In genomic region chr6:17140021-17140420, GRCm38 (mm10) we compare ENCODE assay signal across 32 mouse cellular contexts.
"Had no signal": no experiment of that assay in that cellular context is flagged by ENCODE, and none has a peak within 500 bp of the region (broad histone marks: within the 10 kb centered on the region; RNA-seq: fewer than 3 reads in every experiment).

No protein-coding gene starts in this region.

- H3K36me3 ChIP-seq: heart, embryonic 10.5 days; heart, embryonic 12.5 days; heart, embryonic 13.5 days; heart, embryonic 15.5 days; hindbrain, embryonic 10.5 days; hindbrain, embryonic 12.5 days; hindbrain, embryonic 13.5 days; hindbrain, embryonic 15.5 days had no signal

- H3K4me2 ChIP-seq: heart, embryonic 11.5 days; heart, embryonic 12.5 days; heart, embryonic 13.5 days; heart, embryonic 15.5 days; hindbrain, embryonic 12.5 days; hindbrain, embryonic 13.5 days; hindbrain, embryonic 14.5 days; hindbrain, embryonic 15.5 days had no signal

- H3K9me3 ChIP-seq: heart, embryonic 10.5 days; heart, embryonic 12.5 days; heart, embryonic 13.5 days; heart, embryonic 15.5 days; hindbrain, embryonic 10.5 days; hindbrain, embryonic 12.5 days; hindbrain, embryonic 13.5 days; hindbrain, embryonic 15.5 days had no signal

- H3K4me1 ChIP-seq: heart, embryonic 10.5 days; heart, embryonic 12.5 days; heart, embryonic 13.5 days; heart, embryonic 15.5 days; hindbrain, embryonic 13.5 days had no signal

- H3K9ac ChIP-seq: heart, embryonic 12.5 days; heart, embryonic 13.5 days; heart, embryonic 15.5 days; hindbrain, embryonic 12.5 days; hindbrain, embryonic 13.5 days; hindbrain, embryonic 14.5 days; hindbrain, embryonic 15.5 days had no signal

- DNase-seq: heart, adult 2 months; heart, postnatal 10 days; heart, postnatal 14 days; heart, postnatal 36 days; heart, postnatal 4 days; kidney, adult 11 months; kidney, adult 8-10 months; kidney, adult 9 months; kidney, postnatal 10 days; kidney, postnatal 14 days; kidney, postnatal 25 days; kidney, postnatal 36 days; kidney, postnatal 4 days; layer of hippocampus, adult 9-11 months; layer of hippocampus, postnatal 36 days had no signal

- H3K27ac ChIP-seq: heart, adult 2 months; heart, embryonic 10.5 days; heart, embryonic 13.5 days; heart, embryonic 15.5 days; hindbrain, embryonic 10.5 days; hindbrain, embryonic 12.5 days; hindbrain, embryonic 13.5 days; hindbrain, embryonic 14.5 days; hindbrain, embryonic 15.5 days; hindbrain, postnatal 0 days; layer of hippocampus, adult 2 months; left cerebral cortex, adult 2 months had no signal

- ATAC-seq: hindbrain, embryonic 16.5 days; hindbrain, postnatal 0 days; inflammation-experienced regulatory T-cells, adult 6 months; intestine, embryonic 16.5 days; intestine, postnatal 0 days had no signal

- H3K27me3 ChIP-seq: heart, embryonic 12.5 days; heart, embryonic 13.5 days; heart, embryonic 15.5 days; hindbrain, embryonic 12.5 days; hindbrain, embryonic 13.5 days; hindbrain, embryonic 15.5 days had no signal

- H3K4me3 ChIP-seq: heart, adult 2 months; heart, embryonic 10.5 days; heart, embryonic 12.5 days; heart, embryonic 13.5 days; heart, embryonic 15.5 days; hindbrain, embryonic 10.5 days; hindbrain, embryonic 12.5 days; hindbrain, embryonic 13.5 days; hindbrain, embryonic 15.5 days; layer of hippocampus, adult 2 months; left cerebral cortex, adult 2 months had no signal
